19 mouse cellular contexts compared by ENCODE assay signal in the genomic region with DNA sequence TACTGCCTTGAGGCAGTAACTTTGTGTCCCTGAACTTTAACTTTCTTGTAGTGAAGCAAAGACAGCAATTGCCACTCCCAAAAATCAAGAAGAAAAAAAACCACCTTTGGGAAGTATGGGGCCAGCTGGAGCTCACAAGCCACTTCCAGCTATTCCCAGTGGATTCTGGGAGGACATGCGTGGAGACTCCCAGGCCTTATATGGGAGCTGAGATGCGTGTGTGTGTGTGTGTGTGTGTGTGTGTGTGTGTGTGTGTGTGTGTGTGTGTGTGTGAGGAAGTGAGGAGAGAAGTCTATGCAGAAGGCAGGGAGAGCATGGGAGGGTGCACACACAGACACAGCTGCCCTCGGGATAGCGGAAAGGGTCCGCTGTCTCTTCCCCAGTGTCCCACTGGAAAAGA.
DNase-seq lines count a peak whose midpoint lies in the region; ATAC-seq lines count a peak whose summit lies in the region.
"Had no signal": no experiment of that assay in that cellular context is flagged by ENCODE, and none has a peak within 500 bp of the region (broad histone marks: within the 10 kb centered on the region; RNA-seq: fewer than 3 reads in every experiment).

No protein-coding gene starts in this region.

- peaks cover 64% of the 10 kb centered on the region for H3K4me1 ChIP-seq in kidney, embryonic 15.5 days
- peaks cover 27% of the 10 kb centered on the region for H3K4me1 ChIP-seq in brown adipose tissue, adult 24 weeks (ENCODE audit: control insufficient read depth, insufficient read depth, insufficient read length, low read length)
- H3K4me1 ChIP-seq in forebrain, embryonic 16.5 days (replicated peaks; ENCODE audit: control insufficient read depth, insufficient read depth, low read length): peaks cover 23% of the 10 kb centered on the region

- H3K27me3 ChIP-seq in kidney, embryonic 15.5 days: no peaks in the 10 kb centered on the region
- H3K27me3 ChIP-seq in forebrain, embryonic 16.5 days (replicated peaks; ENCODE audit: control insufficient read depth, insufficient read depth, low read length): no peaks in the 10 kb centered on the region
- H3K27me3 ChIP-seq: embryonic facial prominence, embryonic 13.5 days had no signal

- H3K4me2 ChIP-seq in kidney, embryonic 15.5 days: no peak overlapping the region
- H3K4me2 ChIP-seq in forebrain, embryonic 16.5 days (ENCODE audit: low read length): no peak overlapping the region
- H3K4me2 ChIP-seq: embryonic facial prominence, embryonic 13.5 days; liver, embryonic 12.5 days had no signal

- no peak overlapping the region for H3K9ac ChIP-seq in kidney, embryonic 15.5 days
- no peak overlapping the region for H3K9ac ChIP-seq in forebrain, embryonic 16.5 days (replicated peaks; ENCODE audit: low read depth, low read length)
- H3K9ac ChIP-seq: embryonic facial prominence, embryonic 13.5 days; liver, embryonic 12.5 days had no signal

- no peak for DNase-seq in kidney, adult 18-20 months
- DNase-seq in heart, postnatal 14 days: peak; percentile 40 to 43
- DNase-seq in kidney, postnatal 4 days: peak; percentile 61 to 64
- DNase-seq in spleen, postnatal 36 days (ENCODE audit: low spot score in 2 of 2): no peak
- DNase-seq in retina, embryonic 14.5 days (ENCODE audit: low spot score): no peak
- DNase-seq: adrenal gland, adult 2 months; cerebellum, adult 18-20 months; left cerebral cortex, postnatal 4 days; midbrain, embryonic 14.5 days; thymus, postnatal 36 days had no signal

- H3K36me3 ChIP-seq in kidney, embryonic 15.5 days: no peaks in the 10 kb centered on the region
- no peaks in the 10 kb centered on the region for H3K36me3 ChIP-seq in forebrain, embryonic 16.5 days (ENCODE audit: control insufficient read depth, insufficient read depth)
- H3K36me3 ChIP-seq: embryonic facial prominence, embryonic 13.5 days; forebrain, embryonic 10.5 days; G1E; hindbrain, embryonic 10.5 days; liver, embryonic 12.5 days had no signal

- ATAC-seq in kidney, embryonic 15.5 days (replicated peaks; ENCODE audit: low FRiP score): no peak
- ATAC-seq in forebrain, embryonic 16.5 days: no peak
- ATAC-seq: inflammation-experienced regulatory T-cells, adult 6 months; liver, embryonic 12.5 days had no signal

- H3K9me3 ChIP-seq in kidney, embryonic 15.5 days (replicated peaks): no peaks in the 10 kb centered on the region
- H3K9me3 ChIP-seq in forebrain, embryonic 16.5 days (ENCODE audit: control insufficient read depth, low read length): no peaks in the 10 kb centered on the region
- H3K9me3 ChIP-seq: embryonic facial prominence, embryonic 13.5 days; forebrain, embryonic 10.5 days; G1E; hindbrain, embryonic 10.5 days; liver, embryonic 12.5 days had no signal

- no peak overlapping the region for H3K4me3 ChIP-seq in kidney, embryonic 15.5 days (replicated peaks)
- H3K4me3 ChIP-seq in brown adipose tissue, adult 24 weeks (ENCODE audit: insufficient read depth, low read depth, low read length): no peak overlapping the region
- H3K4me3 ChIP-seq in forebrain, embryonic 16.5 days (replicated peaks; ENCODE audit: low read length): no peak overlapping the region
- H3K4me3 ChIP-seq: embryonic facial prominence, embryonic 13.5 days; forebrain, embryonic 10.5 days; hindbrain, embryonic 10.5 days; liver, embryonic 12.5 days had no signal

- peak overlapping the region; percentile 10; the same call in 1 of the 2 replicates for H3K27ac ChIP-seq in kidney, embryonic 15.5 days
- 0 out of 2 replicates have a peak overlapping the region, but pooled peaks have one; percentile 45 for H3K27ac ChIP-seq in brown adipose tissue, adult 24 weeks (replicated peaks; ENCODE audit: low read depth, low read length)
- H3K27ac ChIP-seq in forebrain, embryonic 16.5 days (ENCODE audit: low read length): no peak overlapping the region
- H3K27ac ChIP-seq: embryonic facial prominence, embryonic 13.5 days; forebrain, embryonic 10.5 days; hindbrain, embryonic 10.5 days; liver, embryonic 12.5 days had no signal

- intact Hi-C loops in heart, postnatal 14 days (cut with DNase I): no loop called here

- 70% methylated on average over 5 of the region's 5 CpGs for WGBS in kidney, embryonic 15.5 days
- 84% methylated on average over 5 of the region's 5 CpGs for WGBS in forebrain, embryonic 16.5 days

Comparison
In these comparisons a context has a peak if more than half of its experiments do, and no peak if none do; other contexts are left out.
1. DNase-seq: peak in heart, postnatal 14 days (2 of 2) and kidney, postnatal 4 days (2 of 2); none in kidney, adult 18-20 months (single experiment), spleen, postnatal 36 days (0 of 2) and retina, embryonic 14.5 days (single experiment).